Mouse (Mus musculus) MEL (cell line): ENCODE measurements around the gene Zfp296. TPM values are rescaled to one million over a fixed set of nuclear protein-coding genes. Genes with fewer than 3 reads are reported as not detected.

ENCODE experiments used
- DNase-seq: peaks from one replicate; pipeline ENCODE4 v3.0.0; 2011; ENCODE audit warnings: low read depth, low spot score
- H3K27ac ChIP-seq: 2 replicates; pipeline ENCODE4 v1.5.1; 2012; ENCODE audit warnings: low read depth, mild to moderate bottlenecking, control low read depth, low read length, moderate library complexity; ENCODE audit not compliant: control insufficient read depth
- H3K27me3 ChIP-seq, 2 experiments: fragments of 150-350 bp in 1 of 2; sonication (generic) in 1 of 2; 2 replicates each; pipeline ENCODE4 v1.6.1; 2012; ENCODE audit warnings: low read length in 2 of 2, mild to moderate bottlenecking in 2 of 2, improper control_type of control experiment in 1 of 2, moderate library complexity in 1 of 2; ENCODE audit not compliant: insufficient read depth in 2 of 2, control insufficient read depth in 1 of 2
- H3K36me3 ChIP-seq, 2 experiments: 2 replicates each; pipeline ENCODE4 v1.6.1; 2012 to 2014; ENCODE audit warnings: low read length in 2 of 2, improper control_type of control experiment in 1 of 2, inconsistent platforms in 1 of 2, mild to moderate bottlenecking in 1 of 2; ENCODE audit not compliant: insufficient read depth in 2 of 2, control insufficient read depth in 1 of 2
- H3K4me1 ChIP-seq, 2 experiments: fragments of 150-350 bp in 1 of 2; sonication (generic) in 1 of 2; 2 replicates each; pipeline ENCODE4 v1.6.1; 2012; ENCODE audit warnings: low read length in 2 of 2, improper control_type of control experiment in 1 of 2, mild to moderate bottlenecking in 1 of 2; ENCODE audit not compliant: insufficient read depth in 2 of 2, control insufficient read depth in 1 of 2
- H3K4me3 ChIP-seq, 2 experiments: fragments of 150-350 bp in 1 of 2; sonication (generic) in 1 of 2; 2 replicates each; pipeline ENCODE4 v1.5.1; 2012; ENCODE audit warnings: low read depth in 2 of 2, low read length in 2 of 2, mild to moderate bottlenecking in 2 of 2, moderate library complexity in 2 of 2, control low read depth in 1 of 2, improper control_type of control experiment in 1 of 2; ENCODE audit not compliant: control insufficient read depth in 1 of 2, insufficient read depth in 1 of 2
- H3K79me2 ChIP-seq: 2 replicates; pipeline ENCODE4 v1.6.1; 2012; ENCODE audit warnings: mild to moderate bottlenecking, low read length, moderate library complexity; ENCODE audit not compliant: control insufficient read depth, poor library complexity, insufficient read depth
- H3K9ac ChIP-seq: 2 replicates; pipeline ENCODE4 v1.6.1; 2012; ENCODE audit warnings: low read depth, mild to moderate bottlenecking, control low read depth, low read length, moderate library complexity; ENCODE audit not compliant: control insufficient read depth, poor library complexity, severe bottlenecking
- H3K9me3 ChIP-seq: fragments of 150-350 bp; sonication (generic); replicated peaks from 2 replicates; pipeline ENCODE4 v1.6.1; 2012; ENCODE audit warnings: mild to moderate bottlenecking, low read length, improper control_type of control experiment, moderate library complexity; ENCODE audit not compliant: insufficient read depth
- CHD1 ChIP-seq: IDR thresholded peaks from 2 replicates; pipeline ENCODE4 v1.6.1; 2012; ENCODE audit warnings: low read depth, mild to moderate bottlenecking, inconsistent platforms, low read length, improper control_type of control experiment
- CHD2 ChIP-seq: IDR thresholded peaks from 2 replicates; pipeline ENCODE4 v1.6.1; 2011; ENCODE audit warnings: low read length, improper control_type of control experiment
- CTCF ChIP-seq, 3 experiments: IDR thresholded peaks in 2 of 3; conservative IDR thresholded peaks in 1 of 3; 2 replicates each; pipeline ENCODE4 v1.5.1; 2011 to 2012; ENCODE audit warnings: low read length in 3 of 3, low read depth in 2 of 3, mild to moderate bottlenecking in 2 of 3, improper control_type of control experiment in 1 of 3, inconsistent platforms in 1 of 3, mixed read lengths in 1 of 3, moderate library complexity in 1 of 3; ENCODE audit not compliant: control insufficient read depth in 1 of 3, insufficient read depth in 1 of 3, poor library complexity in 1 of 3, severe bottlenecking in 1 of 3
- ELF1 ChIP-seq: IDR thresholded peaks from 2 replicates; pipeline ENCODE4 v1.6.1; 2014; ENCODE audit warnings: low read depth, mild to moderate bottlenecking, inconsistent platforms, low read length, improper control_type of control experiment, moderate library complexity
- EP300 ChIP-seq, 2 experiments: IDR thresholded peaks; 2 replicates each; pipeline ENCODE4 v1.6.1; 2011; ENCODE audit warnings: improper control_type of control experiment in 2 of 2, low read length in 2 of 2, low read depth in 1 of 2, mild to moderate bottlenecking in 1 of 2
- HCFC1 ChIP-seq: IDR thresholded peaks from 2 replicates; pipeline ENCODE4 v1.6.1; 2012; ENCODE audit warnings: low read depth, mild to moderate bottlenecking, inconsistent platforms, low read length, improper control_type of control experiment, moderate library complexity
- KAT2A ChIP-seq: conservative IDR thresholded peaks from 2 replicates; pipeline ENCODE4 v1.6.1; 2012; ENCODE audit warnings: low read depth, low read length, improper control_type of control experiment, inconsistent platforms
- MAX ChIP-seq: IDR thresholded peaks from 2 replicates; pipeline ENCODE4 v1.6.1; 2011; ENCODE audit warnings: low read length, improper control_type of control experiment
- MAZ ChIP-seq: IDR thresholded peaks from 2 replicates; pipeline ENCODE4 v1.6.1; 2012; ENCODE audit warnings: low read depth, mild to moderate bottlenecking, inconsistent platforms, low read length, improper control_type of control experiment
- MXI1 ChIP-seq: IDR thresholded peaks from 2 replicates; pipeline ENCODE4 v1.6.1; 2011; ENCODE audit warnings: mild to moderate bottlenecking, low read depth, low read length, improper control_type of control experiment
- MYC ChIP-seq: IDR thresholded peaks from 2 replicates; pipeline ENCODE4 v1.6.1; 2011; ENCODE audit warnings: low read depth, mild to moderate bottlenecking, low read length, improper control_type of control experiment, moderate library complexity
- NELFE ChIP-seq: IDR thresholded peaks from 2 replicates; pipeline ENCODE4 v1.6.1; 2011; ENCODE audit warnings: low read depth, low read length, improper control_type of control experiment
- POLR2AphosphoS2 ChIP-seq: IDR thresholded peaks from 2 replicates; pipeline ENCODE4 v1.6.1; 2011; ENCODE audit warnings: low read length, improper control_type of control experiment
- POLR2AphosphoS5 ChIP-seq: IDR thresholded peaks from 2 replicates; pipeline ENCODE4 v1.6.1; 2012; ENCODE audit warnings: low read depth, borderline replicate concordance, mild to moderate bottlenecking, inconsistent platforms, low read length, moderate library complexity, mixed read lengths
- RAD21 ChIP-seq: IDR thresholded peaks from 2 replicates; pipeline ENCODE4 v1.6.1; 2011; ENCODE audit warnings: mild to moderate bottlenecking, low read depth, low read length, improper control_type of control experiment
- RCOR1 ChIP-seq: IDR thresholded peaks from 2 replicates; pipeline ENCODE4 v1.6.1; 2012; ENCODE audit warnings: low read depth, mild to moderate bottlenecking, inconsistent platforms, low read length, improper control_type of control experiment
- SIN3A ChIP-seq: IDR thresholded peaks from 2 replicates; pipeline ENCODE4 v1.6.1; 2012; ENCODE audit warnings: low read length, improper control_type of control experiment, inconsistent platforms
- SMC3 ChIP-seq: IDR thresholded peaks from 2 replicates; pipeline ENCODE4 v1.6.1; 2011; ENCODE audit warnings: low read depth, low read length, improper control_type of control experiment
- USF1 ChIP-seq: IDR thresholded peaks from 2 replicates; pipeline ENCODE4 v1.6.1; 2014; ENCODE audit warnings: low read depth, mild to moderate bottlenecking, inconsistent platforms, low read length, improper control_type of control experiment, moderate library complexity
- USF2 ChIP-seq, 2 experiments: IDR thresholded peaks; 2 replicates each; pipeline ENCODE4 v1.6.1; 2011 to 2012; ENCODE audit warnings: improper control_type of control experiment in 2 of 2, low read length in 2 of 2, borderline replicate concordance in 1 of 2, inconsistent platforms in 1 of 2, low read depth in 1 of 2, mild to moderate bottlenecking in 1 of 2; ENCODE audit not compliant: insufficient read depth in 1 of 2
- ZC3H11A ChIP-seq: IDR thresholded peaks from 2 replicates; pipeline ENCODE4 v1.6.1; 2012; ENCODE audit warnings: low read depth, mild to moderate bottlenecking, inconsistent platforms, low read length, improper control_type of control experiment
- polyA plus RNA-seq, 2 experiments: library from polyadenylated mRNA; stranded (reverse) in 1 of 2; unstranded in 1 of 2; fragments of >175 nt in 1 of 2; fragments of >200 nt in 1 of 2; gene quantifications; 2 replicates each; pipeline versions ENCODE4 v1.2.1 to v1.2.4; 2012; ENCODE audit warnings: low replicate concordance in 2 of 2, low read depth in 1 of 2; ENCODE audit not compliant: insufficient read length in 2 of 2, insufficient read depth in 1 of 2, missing spikeins in 1 of 2
- total RNA-seq: library from RNA; depleted of rRNA; stranded (reverse); fragments of 300-350 nt; gene quantifications from 2 replicates; pipeline ENCODE4 v1.2.3, GENCODE M21; 2012

Gene Zfp296
- total and polyA plus RNA-seq, 3 experiments: 3.3 to 7.8 TPM; not detected in 1

DNA sequence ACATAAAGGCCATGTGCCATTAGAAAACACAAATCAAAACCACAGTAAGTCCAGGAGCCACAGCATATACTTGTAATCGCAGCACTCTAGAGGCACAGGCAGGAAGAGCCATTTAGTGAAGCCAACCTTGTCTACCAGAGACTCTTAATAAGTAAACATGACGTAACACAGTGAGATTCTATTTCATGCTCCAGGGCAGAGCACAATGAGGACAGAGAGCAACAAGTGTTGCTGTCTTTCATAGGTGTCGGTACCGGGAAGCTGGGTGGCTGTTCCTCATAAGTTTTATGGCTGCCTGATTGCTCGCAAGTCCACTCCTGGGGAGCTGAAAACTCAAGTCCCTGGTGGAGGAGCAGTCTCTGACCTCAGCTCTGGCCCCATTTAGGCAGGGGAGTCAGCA is 25.5 kb upstream of the Zfp296 start:
- H3K9ac ChIP-seq: no peak overlapping the region
- no peak for DNase-seq
- H3K4me3 ChIP-seq: no peak overlapping the region
- H3K79me2 ChIP-seq: peaks cover 41% of the 10 kb centered on the region
- H3K27me3 ChIP-seq: no peaks in the 10 kb centered on the region
- no peaks in the 10 kb centered on the region for H3K9me3 ChIP-seq
- TF ChIP-seq POLR2AphosphoS5: no peak
- TF ChIP-seq USF2 (IDR thresholded peaks at IDR 0.05; ENCODE audit: borderline replicate concordance in 1 of 2, insufficient read depth in 1 of 2, low read depth in 1 of 2, low read length in 2 of 2): no peak
- H3K27ac ChIP-seq: no peak overlapping the region
- H3K36me3 ChIP-seq: peaks cover 0 to 5% of the 10 kb centered on the region in 2 experiments; a peak in 1 of 4 replicates
- no peaks in the 10 kb centered on the region for H3K4me1 ChIP-seq

DNA sequence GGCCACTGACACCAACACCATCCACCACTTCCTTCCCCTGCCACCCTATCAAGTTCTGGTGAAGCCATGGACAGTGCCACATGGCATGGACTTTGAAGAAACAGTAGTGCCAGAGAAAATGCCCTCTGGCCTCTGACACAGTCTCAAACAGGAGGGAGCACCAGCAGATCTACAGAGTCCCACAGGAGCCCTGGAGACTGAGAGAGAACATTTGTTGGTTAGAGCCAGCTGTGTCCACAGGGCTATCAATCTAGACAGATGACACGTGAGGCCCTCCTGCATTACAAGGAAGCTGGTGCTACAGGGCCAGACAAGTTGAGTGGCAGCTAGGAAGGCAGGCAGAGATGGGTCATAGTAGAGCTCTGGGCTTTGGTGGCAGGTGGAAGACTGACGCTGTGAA is 24.6 kb upstream of the Zfp296 start:
- peaks cover 0 to 5% of the 10 kb centered on the region in 2 experiments; a peak in 1 of 4 replicates for H3K36me3 ChIP-seq
- no peak for TF ChIP-seq USF2 (IDR thresholded peaks at IDR 0.05; ENCODE audit: borderline replicate concordance in 1 of 2, insufficient read depth in 1 of 2, low read depth in 1 of 2, low read length in 2 of 2)
- no peak for TF ChIP-seq RCOR1
- no peak for TF ChIP-seq KAT2A
- no peak for TF ChIP-seq CHD2
- no peak for TF ChIP-seq EP300 (IDR thresholded peaks at IDR 0.05; ENCODE audit: low read depth in 1 of 2, low read length in 2 of 2)
- peaks cover 44% of the 10 kb centered on the region for H3K79me2 ChIP-seq
- H3K27ac ChIP-seq: no peak overlapping the region
- no peaks in the 10 kb centered on the region for H3K27me3 ChIP-seq
- no peaks in the 10 kb centered on the region for H3K9me3 ChIP-seq
- H3K4me3 ChIP-seq: no peak overlapping the region
- no peak for DNase-seq
- no peaks in the 10 kb centered on the region for H3K4me1 ChIP-seq
- H3K9ac ChIP-seq: no peak overlapping the region

DNA sequence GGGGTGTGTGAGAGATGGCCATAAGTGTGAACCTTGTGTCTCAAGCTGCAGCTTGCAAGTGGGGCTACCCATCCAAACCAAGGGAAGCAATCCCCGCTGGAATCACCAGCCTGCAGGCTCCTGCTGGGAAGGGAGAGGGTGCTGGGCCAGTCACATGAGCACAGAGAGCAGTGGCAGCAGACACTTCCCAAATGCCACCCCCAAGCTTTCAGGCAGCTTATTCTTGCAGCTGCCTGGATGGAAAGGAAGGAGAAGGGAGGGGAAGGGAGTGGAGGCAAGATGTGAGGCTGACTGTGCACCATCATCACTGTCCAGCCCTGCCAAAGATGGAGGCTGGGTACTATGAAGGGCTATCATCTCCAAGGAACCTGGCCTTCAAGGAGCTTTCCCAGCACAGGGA is 22.9 kb upstream of the Zfp296 start:
- Histone ChIP-seq H3K27me3 (no peaks in the 10 kb centered on the region), H3K9me3 (no peaks in the 10 kb centered on the region), H3K79me2 (peaks cover 49% of the 10 kb centered on the region), H3K9ac (no peak overlapping the region), H3K36me3 (peaks cover 0 to 5% of the 10 kb centered on the region in 2 experiments; a peak in 1 of 4 replicates), H3K4me1 (peaks cover 0 to 2% of the 10 kb centered on the region in 2 experiments; a peak in 1 of 4 replicates), H3K4me3 (no peak overlapping the region), H3K27ac (no peak overlapping the region)
- no peak for DNase-seq
- TF ChIP-seq CTCF (IDR thresholded peaks at IDR 0.05 in 2 of 3, conservative IDR thresholded peaks at IDR 0.05 in 1 of 3; ENCODE audit: control insufficient read depth in 1 of 3, insufficient read depth in 1 of 3, low read depth in 2 of 3, low read length in 3 of 3, poor library complexity in 1 of 3, severe bottlenecking in 1 of 3): no peak
- TF ChIP-seq RCOR1: no peak
- TF ChIP-seq RAD21: no peak
- TF ChIP-seq HCFC1: no peak
- no peak for TF ChIP-seq MAZ
- TF ChIP-seq NELFE: no peak
- TF ChIP-seq ELF1: no peak
- TF ChIP-seq KAT2A: no peak
- TF ChIP-seq SMC3: no peak
- TF ChIP-seq MAX: no peak
- TF ChIP-seq USF1: no peak
- no peak for TF ChIP-seq ZC3H11A
- no peak for TF ChIP-seq CHD2
- TF ChIP-seq POLR2AphosphoS2: no peak
- TF ChIP-seq CHD1: no peak
- TF ChIP-seq MXI1: no peak
- no peak for TF ChIP-seq MYC
- TF ChIP-seq SIN3A: no peak
